Mouse (Mus musculus) thymus, adult 2 months (tissue): ENCODE data around the gene Prr3. TPM values are rescaled to one million over a fixed set of nuclear protein-coding genes. Genes with fewer than 3 reads are reported as not detected.
A peak's percentile ranks its signal among the peaks of the same experiment; 100 is the strongest.

Experiments used
- DNase-seq: peaks from one replicate; pipeline ENCODE4 v3.0.0; 2021
- H3K27ac ChIP-seq: fragments of 200-500 bp; 2 replicates; pipeline ENCODE4 v1.5.1; 2012; ENCODE audit warnings: low read length, control low read depth; ENCODE audit not compliant: control insufficient read depth, insufficient read depth
- H3K27me3 ChIP-seq: fragments of 200-500 bp; 2 replicates; pipeline ENCODE4 v1.6.1; 2012; ENCODE audit warnings: mild to moderate bottlenecking, low read length, moderate library complexity, mixed read lengths; ENCODE audit not compliant: control insufficient read depth, insufficient read depth
- H3K36me3 ChIP-seq: fragments of 200-500 bp; 2 replicates; pipeline ENCODE4 v1.6.1; 2012; ENCODE audit warnings: mild to moderate bottlenecking, low read length, moderate library complexity; ENCODE audit not compliant: control insufficient read depth, insufficient read depth
- H3K4me1 ChIP-seq: fragments of 200-500 bp; replicated peaks from 2 replicates; pipeline ENCODE4 v1.6.1; 2012; ENCODE audit warnings: low read length; ENCODE audit not compliant: control insufficient read depth, insufficient read depth
- H3K4me3 ChIP-seq: fragments of 200-500 bp; 2 replicates; pipeline ENCODE4 v1.5.1; 2012; ENCODE audit warnings: mild to moderate bottlenecking, low read length, control low read depth, moderate library complexity; ENCODE audit not compliant: control insufficient read depth, insufficient read depth
- CTCF ChIP-seq: fragments of 200-500 bp; IDR thresholded peaks from 2 replicates; pipeline ENCODE4 v1.5.1; 2012; ENCODE audit warnings: mild to moderate bottlenecking, control low read depth, low read length, moderate library complexity, borderline replicate concordance; ENCODE audit not compliant: control insufficient read depth, poor library complexity, insufficient read depth; ENCODE audit errors: extremely low read depth
- POLR2A ChIP-seq: fragments of 200-500 bp; IDR thresholded peaks from 2 replicates; pipeline ENCODE4 v1.6.1; 2012; ENCODE audit warnings: mild to moderate bottlenecking, low read length, control low read depth, moderate library complexity; ENCODE audit not compliant: control insufficient read depth, poor library complexity, insufficient read depth; ENCODE audit errors: extremely low read depth
- WGBS: fragments of 180-500 bp; shearing (Covaris S2); methylation state at CpG from one replicate; pipeline ENCODE4 v1.1.7; 2018; 5-methylcytosine and 5-hydroxymethylcytosine counted together
- polyA plus RNA-seq: library from polyadenylated mRNA; depleted of rRNA; stranded (reverse); fragments of >200 nt; gene quantifications from 2 replicates; pipeline ENCODE4 v1.2.3, GENCODE M21; 2012

Prr3 gene
- polyA plus RNA-seq, 1 experiment: 35.5 TPM

- WGBS: under 1% methylated on average over 14 of the region's 14 CpGs
- TF ChIP-seq POLR2A (no peak), CTCF (no peak)
- Histone ChIP-seq H3K4me3 (peak overlapping the region; percentile 54), H3K27ac (peak overlapping the region; percentile 64; the same call in 1 of the 2 replicates), H3K27me3 (no peaks in the 10 kb centered on the region), H3K36me3 (no peaks in the 10 kb centered on the region), H3K4me1 (peaks cover 12% of the 10 kb centered on the region)
- DNase-seq: no peak
These were observed 14.8 kb upstream of the Prr3 start for GRCm38 (mm10) chr17:35994879-35995240.

GRCm38 (mm10) chr17:35994175-35994878 is 14.3 kb upstream of the Prr3 start:
- no peak for TF ChIP-seq CTCF
- peak; percentile 47; the same call in 1 of the 2 replicates for TF ChIP-seq POLR2A
- no peaks in the 10 kb centered on the region for H3K27me3 ChIP-seq
- WGBS: under 1% methylated on average over 31 of the region's 31 CpGs

GRCm38 (mm10) chr17:35993675-35994074 is 13.6 kb upstream of the Prr3 start:
- peak; percentile 81 for DNase-seq

More at GRCm38 (mm10) chr17:35994175-35994878, 14.3 kb upstream of the Prr3 start:
- Histone ChIP-seq H3K36me3 (no peaks in the 10 kb centered on the region; the same call in 1 of the 2 replicates), H3K4me1 (peaks cover 11% of the 10 kb centered on the region), H3K27ac (peak overlapping the region; percentile 64; the same call in 1 of the 2 replicates), H3K4me3 (peak overlapping the region; percentile 54)
- peak; percentile 79 for DNase-seq

DNA sequence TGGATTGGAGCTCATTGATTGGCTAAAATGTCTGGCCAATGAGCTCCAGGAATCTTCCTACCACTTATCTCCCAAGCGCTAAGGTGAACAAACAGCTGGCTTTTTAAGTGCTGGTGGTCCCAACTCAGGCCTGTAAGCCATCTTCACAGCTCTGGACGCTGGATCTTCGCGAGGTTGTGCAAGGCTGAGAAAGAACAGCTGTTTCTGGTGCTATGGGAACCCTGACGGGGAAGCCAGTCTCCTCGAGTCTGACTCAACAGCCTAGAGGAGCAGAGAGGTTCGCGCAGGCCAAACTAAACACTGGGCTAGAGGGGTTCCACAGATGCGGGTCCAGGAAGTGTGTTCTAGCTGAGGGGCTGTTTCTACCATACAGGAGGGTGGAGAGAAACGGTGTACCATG is 11.7 kb upstream of the Prr3 start:
- no peak for DNase-seq
- TF ChIP-seq POLR2A (no peak), CTCF (no peak)
- Histone ChIP-seq H3K4me3 (no peak overlapping the region), H3K4me1 (no peaks in the 10 kb centered on the region), H3K27me3 (no peaks in the 10 kb centered on the region), H3K27ac (no peak overlapping the region), H3K36me3 (peaks cover 6% of the 10 kb centered on the region; the same call in 1 of the 2 replicates)
- WGBS: 58% methylated on average over 10 of the region's 10 CpGs

More at GRCm38 (mm10) chr17:35993675-35994074, 13.6 kb upstream of the Prr3 start:
- no peak overlapping the region for H3K27ac ChIP-seq
- H3K36me3 ChIP-seq: peaks cover 4% of the 10 kb centered on the region; the same call in 1 of the 2 replicates
- H3K27me3 ChIP-seq: no peaks in the 10 kb centered on the region
- peaks cover 10% of the 10 kb centered on the region for H3K4me1 ChIP-seq
- TF ChIP-seq POLR2A: no peak
- peak; percentile 98 for TF ChIP-seq CTCF
- H3K4me3 ChIP-seq: no peak overlapping the region
- WGBS: 2% methylated on average over 17 of the region's 17 CpGs

DNA sequence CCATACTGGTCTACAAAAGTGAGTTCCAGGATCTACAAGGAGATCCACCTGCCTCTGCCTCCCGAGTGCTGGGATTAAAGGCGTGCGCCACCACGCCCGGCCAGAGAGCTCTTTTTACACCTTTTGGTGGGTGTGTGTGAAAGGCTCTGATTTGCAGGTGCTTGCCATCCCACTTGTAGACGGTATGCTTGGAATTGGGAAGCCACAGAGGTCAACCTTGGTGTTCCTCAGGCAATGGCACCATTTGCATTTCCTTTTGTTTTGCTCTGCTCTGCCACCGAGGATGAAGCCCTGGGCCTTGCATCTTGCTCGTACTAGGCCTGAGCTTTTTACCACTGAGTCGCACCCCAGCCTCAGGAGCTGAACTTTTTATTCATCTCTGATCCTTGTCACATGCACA is 1.7 kb upstream of the Prr3 start:
- Histone ChIP-seq H3K4me3 (no peak overlapping the region), H3K36me3 (peaks cover 8% of the 10 kb centered on the region; the same call in 1 of the 2 replicates), H3K4me1 (peaks cover 15% of the 10 kb centered on the region), H3K27me3 (no peaks in the 10 kb centered on the region), H3K27ac (no peak overlapping the region)
- 96% methylated on average over 9 of the region's 9 CpGs for WGBS
- no peak for DNase-seq
- no peak for TF ChIP-seq POLR2A
- TF ChIP-seq CTCF: no peak

- Histone ChIP-seq H3K27ac (peak overlapping the region; percentile 41; the same call in 1 of the 2 replicates), H3K4me3 (peak overlapping the region; percentile 59), H3K36me3 (peaks cover 8% of the 10 kb centered on the region; the same call in 1 of the 2 replicates), H3K27me3 (no peaks in the 10 kb centered on the region), H3K4me1 (peaks cover 15% of the 10 kb centered on the region)
- TF ChIP-seq POLR2A (no peak), CTCF (no peak)
- DNase-seq: no peak
- WGBS: 1% methylated on average over 29 of the region's 29 CpGs
These were observed 323 bp upstream of the Prr3 start for GRCm38 (mm10) chr17:35980363-35980754.

GRCm38 (mm10) chr17:35978811-35979400 is 1.1 kb downstream of the Prr3 start:
- TF ChIP-seq POLR2A (peak; percentile 34; the same call in 1 of the 2 replicates), CTCF (0 out of 2 replicates have a peak, but pooled peaks have one; percentile 21)
- WGBS: under 1% methylated on average over 41 of the region's 41 CpGs
- peaks cover 11% of the 10 kb centered on the region; the same call in 1 of the 2 replicates for H3K36me3 ChIP-seq
- H3K4me1 ChIP-seq: peaks cover 15% of the 10 kb centered on the region
- H3K27me3 ChIP-seq: no peaks in the 10 kb centered on the region
- no peak for DNase-seq
- peak overlapping the region; percentile 61 for H3K27ac ChIP-seq
- peak overlapping the region; percentile 92 for H3K4me3 ChIP-seq
